Mouse (Mus musculus): ENCODE measurements at regions not wholly inside any gene's neighbourhood (a gene's known extent, or its start where the extent isn't known, plus 50 kb on each side); places are given as distances from the start of the nearest gene placed in this dataset.
A peak's percentile ranks its signal among the peaks of the same experiment; 100 is the strongest.
"Not testable (repeated sequence)": the region's sequence is repeated elsewhere in the genome, so short reads cannot be mapped to it uniquely, and the experiment has no call there.

DNA sequence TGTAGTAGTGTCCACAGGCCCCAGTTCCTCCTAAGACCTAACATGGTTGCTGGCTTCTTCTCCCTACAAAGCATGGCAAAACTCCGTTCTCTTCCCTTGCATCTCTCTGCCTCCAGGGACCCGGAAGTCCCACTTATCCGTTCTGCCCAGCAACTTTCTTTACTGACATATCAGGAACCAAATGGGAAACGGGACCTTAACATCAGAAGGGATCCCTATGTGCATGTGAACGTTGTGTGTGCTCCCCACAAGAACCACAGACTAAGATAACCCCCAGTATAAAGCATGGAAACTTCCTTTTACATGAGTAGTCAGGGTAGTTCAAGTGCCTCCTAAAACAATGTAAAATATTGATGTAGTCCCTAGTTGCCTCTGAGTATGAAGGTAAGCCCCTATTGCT, 61.6 kb downstream of the Zxdb start:
- no peak for DNase-seq

DNA sequence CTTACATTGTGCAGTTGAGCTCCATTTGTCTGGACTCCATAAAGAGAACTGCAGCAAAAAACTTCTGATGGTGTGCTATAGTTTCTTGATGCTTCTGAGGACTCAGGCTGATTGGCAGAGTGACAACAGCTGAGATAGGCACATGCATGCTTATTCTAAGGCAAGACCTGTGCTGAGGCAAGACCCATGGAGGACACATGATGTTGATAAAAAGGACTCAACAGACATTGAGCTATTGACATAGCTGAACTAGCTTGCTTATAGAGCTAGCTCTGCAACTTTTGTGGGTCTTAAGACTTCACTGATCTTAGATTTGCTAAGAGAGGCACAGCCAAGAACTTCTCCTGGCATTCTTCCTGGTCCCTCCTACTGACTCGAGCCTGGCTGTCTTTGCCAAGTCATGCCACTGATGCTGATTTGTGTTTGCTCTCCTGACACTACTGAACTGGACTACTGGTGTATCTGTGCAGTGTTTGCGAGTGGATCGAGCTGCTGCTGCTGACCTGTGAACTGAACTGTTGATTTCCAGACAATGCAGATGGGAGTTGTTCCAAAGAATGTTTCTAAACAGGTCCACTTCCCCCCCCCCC, 64.1 kb downstream of the Zxdb start:
- peak; percentile 24 to 38 for DNase-seq

DNA sequence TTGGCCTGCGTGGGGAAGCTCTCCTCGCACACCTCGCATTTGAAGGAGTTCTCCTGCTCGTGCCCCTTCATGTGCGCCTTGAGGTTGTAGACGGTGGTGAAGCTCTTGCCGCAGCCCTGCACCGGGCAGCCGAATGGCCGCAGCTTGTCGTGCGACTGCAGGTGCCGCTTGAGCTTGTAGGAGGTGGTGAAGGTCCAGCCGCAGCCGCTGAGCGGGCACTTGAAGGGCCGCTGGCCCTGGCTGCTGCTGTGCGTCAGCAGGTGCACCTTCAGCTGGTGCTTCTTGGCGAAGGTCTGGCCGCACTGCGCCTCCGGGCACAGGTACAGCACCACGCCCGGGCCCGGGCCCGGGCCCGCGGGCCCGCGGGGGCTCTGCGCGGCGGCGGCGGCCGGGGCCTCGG, 72.5 kb downstream of the Zxdb start:
- DNase-seq = not testable (repeated sequence)

DNA sequence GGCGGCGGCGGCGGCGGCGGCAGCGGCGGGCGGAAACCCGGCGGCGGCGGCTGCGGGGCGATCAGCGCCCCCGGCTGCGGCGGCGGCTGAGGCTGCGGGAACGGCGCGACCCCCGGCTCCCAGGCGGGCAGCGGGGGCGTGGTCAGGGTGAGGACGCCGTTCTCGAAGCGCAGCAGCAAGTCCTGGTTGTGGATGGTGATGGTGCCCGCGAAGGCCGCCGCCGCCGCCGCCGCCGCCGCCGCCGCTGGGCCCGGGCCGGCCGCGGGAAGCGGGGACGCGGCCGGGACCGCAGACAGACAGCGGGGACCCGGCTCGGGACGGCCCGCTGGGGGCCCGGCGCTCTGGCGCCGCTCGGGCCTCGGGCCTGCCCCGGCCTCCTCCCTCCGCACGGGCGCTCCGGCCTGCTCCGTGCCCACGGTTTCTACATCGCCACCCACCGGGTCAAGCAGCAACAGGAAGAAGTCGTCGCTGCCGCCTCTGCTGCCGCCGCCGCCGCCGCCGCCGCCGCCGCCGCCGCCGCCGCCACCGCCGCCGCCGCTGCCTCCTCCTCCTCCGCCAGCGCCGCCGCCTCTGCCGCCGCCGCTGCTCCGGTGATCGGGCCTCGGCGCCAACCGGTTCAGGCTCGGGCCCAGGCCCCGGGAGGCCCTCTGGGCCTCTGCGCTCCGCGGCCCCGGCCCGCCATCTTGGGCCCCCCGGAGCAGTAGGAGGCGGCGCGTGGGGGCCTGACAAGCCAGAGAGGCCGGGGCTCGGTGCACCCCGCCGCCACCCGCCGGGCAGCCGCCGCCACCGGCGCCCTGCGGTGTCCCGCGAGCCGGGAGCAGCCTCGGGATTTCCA, 73.2 kb downstream of the Zxdb start:
- DNase-seq = not testable (repeated sequence)

DNA sequence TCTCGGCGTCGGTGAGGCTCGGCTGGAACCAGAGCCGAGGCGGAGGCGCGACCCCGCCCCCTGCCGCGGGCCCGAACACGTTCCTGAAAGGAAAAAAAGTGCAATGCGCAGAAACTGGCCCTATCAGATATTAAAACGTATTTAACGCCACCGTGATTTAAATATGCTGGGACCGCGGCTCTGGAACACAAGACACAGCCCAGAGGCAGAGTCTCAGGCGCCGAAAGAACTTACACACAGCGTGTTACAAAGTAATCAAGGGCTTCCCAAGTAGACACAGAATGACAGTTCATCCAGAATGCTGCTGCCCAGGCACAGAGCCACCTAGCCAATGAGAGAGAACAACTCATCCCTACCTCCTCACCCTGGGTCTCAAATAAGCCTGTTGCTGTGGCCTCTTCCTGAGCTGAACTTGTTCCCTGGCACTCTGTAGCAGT, 73.8 kb downstream of the Zxdb start:
- DNase-seq = not testable (repeated sequence)

DNA sequence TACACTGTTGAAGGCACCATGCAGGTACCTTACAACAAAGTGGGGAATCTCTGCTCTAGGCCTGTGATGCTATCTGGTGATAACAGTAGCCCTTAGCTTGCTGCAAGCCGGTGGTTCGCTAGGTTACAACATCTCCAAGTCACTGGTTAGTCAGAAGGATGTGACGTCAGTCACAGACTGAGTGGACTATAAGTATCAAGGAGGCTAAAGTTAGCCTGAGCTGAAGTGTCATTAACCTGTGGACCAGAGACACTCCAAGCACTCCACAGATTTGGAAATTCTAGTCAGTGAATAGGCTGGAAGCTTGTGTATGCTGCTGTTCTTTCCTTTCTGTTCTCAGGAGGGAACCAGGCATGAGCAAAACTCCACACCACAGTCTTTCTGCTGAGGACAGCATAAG, 88.4 kb downstream of the Zxdb start:
- not testable (repeated sequence) for DNase-seq

DNA sequence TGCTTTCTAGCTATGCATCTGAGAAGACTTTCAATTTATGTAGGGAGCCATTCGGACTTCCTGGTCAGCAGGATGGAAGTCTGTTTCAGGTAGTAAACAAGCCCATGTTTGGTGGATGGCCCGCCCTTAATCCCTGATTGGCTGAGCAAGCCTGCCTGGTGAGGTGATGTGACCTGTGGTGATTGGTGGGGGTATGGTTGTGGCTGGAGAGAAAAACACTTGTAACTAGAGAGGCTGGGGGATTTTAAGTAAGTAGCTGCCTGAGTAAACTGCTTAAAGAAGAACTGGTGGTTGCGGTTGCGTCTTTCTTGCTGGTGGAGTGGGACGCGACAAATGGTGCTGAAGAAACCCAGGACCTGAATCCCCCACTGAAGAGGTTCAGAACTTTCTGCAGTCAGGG, 103.2 kb downstream of the Zxdb start:
- peak in 1 of 2 experiments; percentile 23 for DNase-seq

DNA sequence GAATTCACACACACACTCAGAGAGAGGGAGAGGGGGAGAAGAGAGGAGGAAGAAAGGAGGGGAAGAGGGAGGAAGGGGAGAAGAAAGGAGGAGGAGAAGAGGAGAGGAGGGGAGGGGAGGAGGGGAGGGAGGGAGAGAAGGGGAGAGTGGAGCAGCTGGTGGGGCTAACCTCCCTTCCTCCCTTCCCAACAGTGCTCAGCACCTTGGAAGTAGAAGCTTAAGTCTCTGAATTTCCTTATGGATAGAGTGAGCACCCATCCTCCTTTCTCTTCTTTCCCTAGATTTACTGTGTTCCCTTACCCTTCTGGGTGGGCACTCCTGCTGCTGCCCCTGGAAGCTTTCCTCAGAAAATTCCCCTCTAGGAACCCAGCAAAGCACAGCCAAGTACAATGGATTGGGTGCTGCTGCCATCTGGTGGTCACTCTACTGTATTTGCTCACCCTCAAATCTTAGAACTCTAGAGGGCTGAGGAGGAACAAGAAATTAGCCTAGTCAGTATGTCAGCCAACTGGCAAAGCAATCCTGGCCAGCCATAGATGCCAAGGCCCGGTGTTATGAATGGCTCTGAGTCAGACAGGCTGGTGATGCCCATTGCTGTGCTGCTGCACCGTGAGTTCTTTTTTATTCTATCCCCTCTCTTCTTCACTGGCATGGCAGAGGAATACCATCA, 119.9 kb downstream of the Zxdb start:
- not testable (repeated sequence) for DNase-seq

DNA sequence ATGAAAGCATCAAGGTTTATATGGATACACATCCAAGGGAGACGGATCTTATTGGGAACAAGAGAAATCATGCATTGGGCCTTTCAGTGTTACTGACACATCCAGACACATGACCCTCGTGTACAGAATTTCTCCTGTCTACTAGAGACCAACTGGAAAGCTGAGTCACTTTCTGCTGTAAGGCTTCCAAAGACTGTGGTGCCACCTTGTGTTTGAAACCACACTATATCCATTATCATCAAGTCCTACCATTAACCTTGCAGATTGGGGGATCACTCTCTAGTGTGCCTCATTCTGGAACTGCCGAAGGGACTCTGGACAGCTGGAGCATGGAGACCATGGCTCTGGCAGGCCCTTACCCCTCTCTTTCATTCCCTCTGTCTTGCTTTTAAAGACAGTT, 125.2 kb downstream of the Zxdb start:
- not testable (repeated sequence) for DNase-seq

DNA sequence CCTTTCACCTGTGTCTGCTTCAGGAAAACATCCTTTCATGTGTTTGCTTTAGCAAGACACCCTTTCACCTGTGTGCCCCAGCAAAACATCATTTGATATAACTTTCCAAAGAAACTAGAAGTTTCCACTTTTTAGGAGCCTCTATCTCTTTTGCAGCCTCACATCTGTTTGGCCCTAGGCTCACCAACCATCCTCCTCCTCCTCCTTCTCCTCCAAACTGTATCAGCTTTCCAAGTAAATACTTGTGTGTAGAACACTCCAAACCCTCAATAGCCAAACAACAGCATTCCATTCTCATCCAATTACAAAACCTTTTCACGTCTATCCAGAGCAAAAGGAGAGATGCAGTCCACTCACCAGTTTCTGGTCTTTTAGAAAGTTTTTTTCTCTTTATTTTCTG, 133.1 kb downstream of the Zxdb start:
- no peak for DNase-seq

DNA sequence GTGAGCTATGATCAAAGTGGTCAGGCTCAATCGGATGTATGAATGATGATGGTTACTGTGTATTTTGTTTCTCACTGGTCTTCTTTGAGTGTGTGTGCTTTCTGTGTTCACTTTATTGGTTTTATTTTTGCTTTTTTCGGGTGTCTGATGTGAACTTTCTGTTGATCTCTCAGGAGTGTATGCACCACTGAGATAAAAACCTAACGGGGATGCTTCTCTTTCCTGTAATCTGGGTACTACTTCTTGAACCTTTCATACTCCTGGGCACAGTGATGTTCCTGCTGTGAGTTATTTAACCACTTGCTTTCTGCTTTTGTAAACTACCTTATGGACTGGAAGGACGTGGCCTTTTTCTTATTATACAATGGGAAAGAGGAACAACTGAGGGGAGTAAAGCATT, 133.6 kb downstream of the Zxdb start:
- no peak for DNase-seq

DNA sequence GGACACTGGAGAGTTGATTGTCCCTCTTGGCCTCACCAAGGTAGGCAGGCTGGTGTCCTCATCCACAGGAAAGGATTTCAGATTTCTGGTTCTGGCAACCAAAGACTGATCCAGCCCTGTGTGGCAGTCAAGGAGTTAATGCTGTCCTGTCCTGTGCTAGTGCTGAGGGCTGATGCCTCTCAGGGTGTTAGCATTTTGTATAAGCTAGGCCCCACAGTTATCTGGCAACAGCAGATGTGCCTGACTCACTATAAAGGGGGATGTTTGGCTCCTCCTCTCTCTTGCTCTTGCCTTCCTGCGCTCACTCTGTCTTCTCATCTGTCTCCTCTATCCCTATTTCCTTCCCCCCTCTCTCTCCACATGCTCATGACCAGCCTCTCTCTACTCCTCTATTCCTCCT, 138.8 kb downstream of the Zxdb start:
- no peak for DNase-seq

DNA sequence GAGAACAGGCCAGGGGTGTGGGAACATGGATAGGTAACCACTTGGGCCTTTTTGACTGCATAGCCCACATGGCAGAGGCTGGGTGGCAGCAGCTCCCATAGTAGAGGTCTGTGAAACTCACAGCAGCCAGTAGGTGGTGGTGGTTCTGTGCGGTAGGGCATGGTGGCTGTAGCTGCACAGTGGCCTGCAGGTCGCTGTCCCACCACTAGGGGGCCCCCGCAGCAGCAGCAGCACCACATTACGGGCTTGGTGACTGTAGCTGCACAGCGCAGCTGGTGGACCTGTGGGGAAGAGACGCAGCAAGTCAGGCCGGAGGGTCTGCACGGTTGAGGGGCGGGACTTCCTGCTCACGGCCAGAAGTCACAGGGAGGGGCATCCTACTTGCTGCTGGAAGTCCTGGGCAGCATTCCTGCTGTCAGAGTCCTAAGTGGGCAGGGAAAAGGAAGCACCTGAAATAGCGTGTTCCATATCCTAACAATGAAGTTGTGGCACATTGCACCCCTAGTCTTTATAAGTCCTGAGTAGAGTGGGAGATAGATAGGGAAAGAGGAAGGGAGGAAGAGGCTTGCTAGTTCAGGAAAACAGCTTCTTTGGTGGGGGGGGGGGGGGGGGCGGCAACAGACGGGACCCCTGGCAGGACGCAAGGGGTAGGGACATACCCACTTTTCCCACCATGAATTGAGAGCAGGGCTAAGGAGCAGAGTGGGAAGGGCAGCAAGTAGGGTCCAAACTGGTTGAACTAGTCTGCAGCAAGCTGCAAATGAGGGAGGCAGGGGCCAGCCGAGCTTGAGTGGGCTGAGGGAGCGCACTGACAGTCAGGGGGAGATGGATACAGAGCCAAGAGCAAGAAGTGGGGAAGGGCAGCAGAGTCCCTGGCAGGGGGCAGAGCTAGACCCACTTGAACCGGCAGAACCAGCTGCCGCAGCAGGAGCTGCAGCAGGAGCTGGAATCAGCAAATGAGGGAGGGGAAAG, 141.4 kb downstream of the Zxdb start:
- DNase-seq = peak; percentile 92

DNA sequence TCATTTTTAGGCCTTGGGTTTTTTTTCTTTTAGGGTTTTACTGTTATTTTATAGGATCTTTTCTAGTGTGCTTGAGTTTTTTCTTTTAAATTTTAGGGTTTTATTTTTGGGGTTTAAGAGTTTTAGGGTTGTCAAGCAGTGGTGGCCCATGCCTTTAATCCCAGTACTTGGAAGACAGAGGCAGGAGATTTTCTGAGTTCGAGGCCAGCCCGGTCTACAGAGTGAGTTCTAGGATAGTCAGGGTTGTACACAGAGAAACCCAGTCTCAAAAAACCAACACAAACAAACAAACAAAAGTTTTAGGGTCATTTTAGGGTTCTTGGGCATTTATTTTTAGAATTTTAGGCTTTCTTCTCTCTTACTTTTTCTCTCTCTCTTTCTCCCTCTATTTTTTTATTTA, 142.9 kb downstream of the Spin4 start:
- peak in 1 of 2 experiments; percentile 56 for DNase-seq
